Mouse (Mus musculus) MEL (cell line): ENCODE measurements around the gene Mtor. TPM values are rescaled to one million over a fixed set of nuclear protein-coding genes. Genes with fewer than 3 reads are reported as not detected.

Source experiments
- DNase-seq: peaks from one replicate; pipeline ENCODE4 v3.0.0; 2011; ENCODE audit warnings: low read depth, low spot score
- H3K27ac ChIP-seq: 2 replicates; pipeline ENCODE4 v1.5.1; 2012; ENCODE audit warnings: low read depth, mild to moderate bottlenecking, control low read depth, low read length, moderate library complexity; ENCODE audit not compliant: control insufficient read depth
- H3K27me3 ChIP-seq, 2 experiments: fragments of 150-350 bp in 1 of 2; sonication (generic) in 1 of 2; 2 replicates each; pipeline ENCODE4 v1.6.1; 2012; ENCODE audit warnings: low read length in 2 of 2, mild to moderate bottlenecking in 2 of 2, improper control_type of control experiment in 1 of 2, moderate library complexity in 1 of 2; ENCODE audit not compliant: insufficient read depth in 2 of 2, control insufficient read depth in 1 of 2
- H3K36me3 ChIP-seq, 2 experiments: 2 replicates each; pipeline ENCODE4 v1.6.1; 2012 to 2014; ENCODE audit warnings: low read length in 2 of 2, improper control_type of control experiment in 1 of 2, inconsistent platforms in 1 of 2, mild to moderate bottlenecking in 1 of 2; ENCODE audit not compliant: insufficient read depth in 2 of 2, control insufficient read depth in 1 of 2
- H3K4me1 ChIP-seq, 2 experiments: fragments of 150-350 bp in 1 of 2; sonication (generic) in 1 of 2; 2 replicates each; pipeline ENCODE4 v1.6.1; 2012; ENCODE audit warnings: low read length in 2 of 2, improper control_type of control experiment in 1 of 2, mild to moderate bottlenecking in 1 of 2; ENCODE audit not compliant: insufficient read depth in 2 of 2, control insufficient read depth in 1 of 2
- H3K4me3 ChIP-seq, 2 experiments: fragments of 150-350 bp in 1 of 2; sonication (generic) in 1 of 2; 2 replicates each; pipeline ENCODE4 v1.5.1; 2012; ENCODE audit warnings: low read depth in 2 of 2, low read length in 2 of 2, mild to moderate bottlenecking in 2 of 2, moderate library complexity in 2 of 2, control low read depth in 1 of 2, improper control_type of control experiment in 1 of 2; ENCODE audit not compliant: control insufficient read depth in 1 of 2, insufficient read depth in 1 of 2
- H3K79me2 ChIP-seq: 2 replicates; pipeline ENCODE4 v1.6.1; 2012; ENCODE audit warnings: mild to moderate bottlenecking, low read length, moderate library complexity; ENCODE audit not compliant: control insufficient read depth, poor library complexity, insufficient read depth
- H3K9ac ChIP-seq: 2 replicates; pipeline ENCODE4 v1.6.1; 2012; ENCODE audit warnings: low read depth, mild to moderate bottlenecking, control low read depth, low read length, moderate library complexity; ENCODE audit not compliant: control insufficient read depth, poor library complexity, severe bottlenecking
- H3K9me3 ChIP-seq: fragments of 150-350 bp; sonication (generic); replicated peaks from 2 replicates; pipeline ENCODE4 v1.6.1; 2012; ENCODE audit warnings: mild to moderate bottlenecking, low read length, improper control_type of control experiment, moderate library complexity; ENCODE audit not compliant: insufficient read depth
- CTCF ChIP-seq, 3 experiments: IDR thresholded peaks in 2 of 3; conservative IDR thresholded peaks in 1 of 3; 2 replicates each; pipeline ENCODE4 v1.5.1; 2011 to 2012; ENCODE audit warnings: low read length in 3 of 3, low read depth in 2 of 3, mild to moderate bottlenecking in 2 of 3, improper control_type of control experiment in 1 of 3, inconsistent platforms in 1 of 3, mixed read lengths in 1 of 3, moderate library complexity in 1 of 3; ENCODE audit not compliant: control insufficient read depth in 1 of 3, insufficient read depth in 1 of 3, poor library complexity in 1 of 3, severe bottlenecking in 1 of 3
- E2F4 ChIP-seq: IDR thresholded peaks from 2 replicates; pipeline ENCODE4 v1.6.1; 2011; ENCODE audit warnings: low read depth, low read length, improper control_type of control experiment, borderline replicate concordance
- ELF1 ChIP-seq: IDR thresholded peaks from 2 replicates; pipeline ENCODE4 v1.6.1; 2014; ENCODE audit warnings: low read depth, mild to moderate bottlenecking, inconsistent platforms, low read length, improper control_type of control experiment, moderate library complexity
- GABPA ChIP-seq: IDR thresholded peaks from 2 replicates; pipeline ENCODE4 v1.6.1; 2012; ENCODE audit warnings: low read depth, mild to moderate bottlenecking, inconsistent platforms, low read length, improper control_type of control experiment, moderate library complexity
- MAFK ChIP-seq: IDR thresholded peaks from 2 replicates; pipeline ENCODE4 v1.6.1; 2011; ENCODE audit warnings: low read depth, mild to moderate bottlenecking, low read length, improper control_type of control experiment, borderline replicate concordance
- MEF2A ChIP-seq: IDR thresholded peaks from 2 replicates; pipeline ENCODE4 v1.6.1; 2014; ENCODE audit warnings: low read depth, mild to moderate bottlenecking, inconsistent platforms, low read length, improper control_type of control experiment; ENCODE audit not compliant: poor library complexity, insufficient replicate concordance, severe bottlenecking; ENCODE audit errors: extremely low read depth
- MXI1 ChIP-seq: IDR thresholded peaks from 2 replicates; pipeline ENCODE4 v1.6.1; 2011; ENCODE audit warnings: mild to moderate bottlenecking, low read depth, low read length, improper control_type of control experiment
- NELFE ChIP-seq: IDR thresholded peaks from 2 replicates; pipeline ENCODE4 v1.6.1; 2011; ENCODE audit warnings: low read depth, low read length, improper control_type of control experiment
- POLR2A ChIP-seq, 2 experiments: IDR thresholded peaks; 2 replicates each; pipeline ENCODE4 v1.6.1; 2011 to 2012; ENCODE audit warnings: low read length in 2 of 2, mild to moderate bottlenecking in 2 of 2, control low read depth in 1 of 2, improper control_type of control experiment in 1 of 2, low read depth in 1 of 2, moderate library complexity in 1 of 2; ENCODE audit not compliant: control insufficient read depth in 1 of 2, insufficient read depth in 1 of 2, poor library complexity in 1 of 2
- POLR2AphosphoS2 ChIP-seq: IDR thresholded peaks from 2 replicates; pipeline ENCODE4 v1.6.1; 2011; ENCODE audit warnings: low read length, improper control_type of control experiment
- POLR2AphosphoS5 ChIP-seq: IDR thresholded peaks from 2 replicates; pipeline ENCODE4 v1.6.1; 2012; ENCODE audit warnings: low read depth, borderline replicate concordance, mild to moderate bottlenecking, inconsistent platforms, low read length, moderate library complexity, mixed read lengths
- RCOR1 ChIP-seq: IDR thresholded peaks from 2 replicates; pipeline ENCODE4 v1.6.1; 2012; ENCODE audit warnings: low read depth, mild to moderate bottlenecking, inconsistent platforms, low read length, improper control_type of control experiment
- SIN3A ChIP-seq: IDR thresholded peaks from 2 replicates; pipeline ENCODE4 v1.6.1; 2012; ENCODE audit warnings: low read length, improper control_type of control experiment, inconsistent platforms
- TAL1 ChIP-seq: IDR thresholded peaks from 2 replicates; pipeline ENCODE4 v1.6.1; 2012; ENCODE audit warnings: mild to moderate bottlenecking, inconsistent platforms, low read length, moderate library complexity, mixed read lengths
- UBTF ChIP-seq: IDR thresholded peaks from 2 replicates; pipeline ENCODE4 v1.6.1; 2012; ENCODE audit warnings: low read depth, mild to moderate bottlenecking, inconsistent platforms, low read length, improper control_type of control experiment, moderate library complexity, borderline replicate concordance; ENCODE audit not compliant: insufficient read depth
- USF1 ChIP-seq: IDR thresholded peaks from 2 replicates; pipeline ENCODE4 v1.6.1; 2014; ENCODE audit warnings: low read depth, mild to moderate bottlenecking, inconsistent platforms, low read length, improper control_type of control experiment, moderate library complexity
- USF2 ChIP-seq, 2 experiments: IDR thresholded peaks; 2 replicates each; pipeline ENCODE4 v1.6.1; 2011 to 2012; ENCODE audit warnings: improper control_type of control experiment in 2 of 2, low read length in 2 of 2, borderline replicate concordance in 1 of 2, inconsistent platforms in 1 of 2, low read depth in 1 of 2, mild to moderate bottlenecking in 1 of 2; ENCODE audit not compliant: insufficient read depth in 1 of 2
- ZC3H11A ChIP-seq: IDR thresholded peaks from 2 replicates; pipeline ENCODE4 v1.6.1; 2012; ENCODE audit warnings: low read depth, mild to moderate bottlenecking, inconsistent platforms, low read length, improper control_type of control experiment
- ZKSCAN1 ChIP-seq: IDR thresholded peaks from 2 replicates; pipeline ENCODE4 v1.6.1; 2012; ENCODE audit warnings: low read depth, mild to moderate bottlenecking, inconsistent platforms, low read length, improper control_type of control experiment, moderate library complexity
- ZNF384 ChIP-seq: IDR thresholded peaks from 2 replicates; pipeline ENCODE4 v1.6.1; 2012; ENCODE audit warnings: low read depth, mild to moderate bottlenecking, inconsistent platforms, low read length, improper control_type of control experiment
- polyA plus RNA-seq, 2 experiments: library from polyadenylated mRNA; stranded (reverse) in 1 of 2; unstranded in 1 of 2; fragments of >175 nt in 1 of 2; fragments of >200 nt in 1 of 2; gene quantifications; 2 replicates each; pipeline versions ENCODE4 v1.2.1 to v1.2.4; 2012; ENCODE audit warnings: low replicate concordance in 2 of 2, low read depth in 1 of 2; ENCODE audit not compliant: insufficient read length in 2 of 2, insufficient read depth in 1 of 2, missing spikeins in 1 of 2
- total RNA-seq: library from RNA; depleted of rRNA; stranded (reverse); fragments of 300-350 nt; gene quantifications from 2 replicates; pipeline ENCODE4 v1.2.3, GENCODE M21; 2012

Mtor gene
- total and polyA plus RNA-seq, 3 experiments, result 23.9 to 35.2 TPM; not detected in 1

- no peaks in the 10 kb centered on the region; a peak in 1 of 4 replicates for H3K36me3 ChIP-seq
- DNase-seq, result no peak
Observed at GRCm38 (mm10) chr4:148472436-148473174, 24.2 kb downstream of the Mtor start.

GRCm38 (mm10) chr4:148473496-148473895 is 25.1 kb downstream of the Mtor start:
- Histone ChIP-seq H3K4me1 (no peaks in the 10 kb centered on the region), H3K27ac (no peak overlapping the region), H3K79me2 (no peaks in the 10 kb centered on the region), H3K27me3 (no peaks in the 10 kb centered on the region), H3K9ac (no peak overlapping the region), H3K4me3 (no peak overlapping the region), H3K9me3 (no peaks in the 10 kb centered on the region), H3K36me3 (no peaks in the 10 kb centered on the region; a peak in 1 of 4 replicates)
- DNase-seq, result no peak
- TF ChIP-seq MAFK (no peak), SIN3A (no peak), GABPA (no peak), CTCF (IDR thresholded peaks at IDR 0.05 in 2 of 3, conservative IDR thresholded peaks at IDR 0.05 in 1 of 3; ENCODE audit: control insufficient read depth in 1 of 3, insufficient read depth in 1 of 3, low read depth in 2 of 3, low read length in 3 of 3, poor library complexity in 1 of 3, severe bottlenecking in 1 of 3) (no peak), POLR2AphosphoS5 (no peak), MEF2A (no peak), UBTF (no peak)

More at GRCm38 (mm10) chr4:148472436-148473174, 24.2 kb downstream of the Mtor start:
- no peaks in the 10 kb centered on the region for H3K4me1 ChIP-seq
- no peak overlapping the region for H3K4me3 ChIP-seq
- H3K79me2 ChIP-seq, result no peaks in the 10 kb centered on the region
- no peak for TF ChIP-seq E2F4
- TF ChIP-seq POLR2AphosphoS2, result no peak
- TF ChIP-seq RCOR1, result no peak
- no peak for TF ChIP-seq USF2 (IDR thresholded peaks at IDR 0.05; ENCODE audit: borderline replicate concordance in 1 of 2, insufficient read depth in 1 of 2, low read depth in 1 of 2, low read length in 2 of 2)
- TF ChIP-seq POLR2A (IDR thresholded peaks at IDR 0.05; ENCODE audit: control insufficient read depth in 1 of 2, insufficient read depth in 1 of 2, low read depth in 1 of 2, low read length in 2 of 2, poor library complexity in 1 of 2), result no peak
- TF ChIP-seq GABPA, result no peak
- TF ChIP-seq TAL1, result no peak
- no peak for TF ChIP-seq NELFE
- TF ChIP-seq ZNF384, result no peak
- no peak for TF ChIP-seq ZC3H11A
- no peak for TF ChIP-seq MEF2A
- no peak for TF ChIP-seq ZKSCAN1
- TF ChIP-seq MXI1, result no peak
- TF ChIP-seq ELF1, result no peak
- TF ChIP-seq USF1, result no peak
- no peaks in the 10 kb centered on the region for H3K9me3 ChIP-seq
- H3K27ac ChIP-seq, result no peak overlapping the region
- no peaks in the 10 kb centered on the region for H3K27me3 ChIP-seq
- no peak overlapping the region for H3K9ac ChIP-seq
